Mouse (Mus musculus) gastrocnemius, postnatal 4 days (tissue): ENCODE data around the gene Sebox. TPM values are rescaled to one million over a fixed set of nuclear protein-coding genes. Genes with fewer than 3 reads are reported as not detected.
"Not testable (repeated sequence)": the region's sequence is repeated elsewhere in the genome, so short reads cannot be mapped to it uniquely, and the experiment has no call there.

Source experiments
- DNase-seq, 2 experiments: peaks; one replicate each; pipeline ENCODE4 v3.0.0; 2021 to 2022; ENCODE audit warnings: low spot score in 2 of 2, mixed read lengths in 2 of 2
- total RNA-seq, 2 experiments: library from RNA; stranded (reverse); gene quantifications; 2 replicates each; pipeline ENCODE4 v1.2.3; 2021

The Sebox gene
- total RNA-seq, 2 experiments from 2014 or later = not detected

DNA sequence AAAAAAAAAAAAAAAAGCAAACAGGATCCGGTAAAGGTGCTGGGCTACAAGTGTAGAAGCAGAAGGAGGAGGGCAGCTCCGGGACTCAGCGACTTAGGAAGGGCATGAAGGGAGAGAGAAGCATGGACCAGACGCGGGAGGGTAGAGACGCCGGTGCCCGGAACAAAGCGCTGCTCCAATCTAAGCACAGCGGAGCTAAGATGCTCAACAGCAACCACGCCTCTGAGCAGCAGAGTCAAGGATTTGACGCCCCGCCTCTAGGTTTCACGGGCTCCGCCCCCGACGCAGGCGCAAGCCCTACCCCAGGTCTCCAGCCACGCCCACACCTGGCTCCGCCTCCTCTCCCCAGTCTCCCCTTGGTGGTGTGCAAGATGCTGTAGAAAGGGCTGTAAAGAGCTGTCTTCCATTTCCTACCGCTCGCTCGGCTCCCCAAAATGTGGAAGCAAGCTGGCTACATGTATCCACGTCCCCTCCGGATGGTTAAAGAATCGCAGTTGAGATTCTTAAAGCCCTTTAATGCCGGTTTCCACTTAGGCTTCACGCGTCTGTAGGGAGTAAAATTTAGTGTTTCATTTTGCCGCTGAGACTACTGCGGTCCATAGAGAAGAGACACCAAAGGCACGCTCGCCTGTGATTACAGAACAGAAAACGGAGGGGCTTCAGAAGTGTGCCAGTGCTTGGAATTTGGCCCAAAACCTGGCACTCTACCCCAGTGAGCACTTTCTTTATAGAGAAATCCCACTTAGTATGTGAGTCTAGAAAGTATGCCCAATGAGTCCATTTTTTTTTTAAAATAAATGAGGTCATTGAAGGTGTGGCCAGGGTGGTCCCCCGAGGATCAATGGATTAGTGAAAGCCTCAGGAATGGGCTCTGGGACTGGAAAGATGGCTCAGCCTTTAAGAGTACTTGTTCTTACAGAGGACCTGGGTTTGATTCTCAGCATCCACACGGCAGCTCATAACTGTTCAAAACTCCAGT lies 5.4 kb upstream of the Sebox start, which contains the start of gene Sarm1:
Gene Sarm1 (minus strand): TSS at position 211 of the 979 bp plus-strand sequence.
- DNase-seq = peak; percentile 68 to 88

GRCm38 (mm10) chr11:78499004-78499403 lies 4.2 kb upstream of the Sebox start, which contains the start of gene Vtn:
Gene Vtn, plus strand, starts transcription at chr11:78499091.
- DNase-seq = peak in 1 of 2 experiments; percentile 50

DNA sequence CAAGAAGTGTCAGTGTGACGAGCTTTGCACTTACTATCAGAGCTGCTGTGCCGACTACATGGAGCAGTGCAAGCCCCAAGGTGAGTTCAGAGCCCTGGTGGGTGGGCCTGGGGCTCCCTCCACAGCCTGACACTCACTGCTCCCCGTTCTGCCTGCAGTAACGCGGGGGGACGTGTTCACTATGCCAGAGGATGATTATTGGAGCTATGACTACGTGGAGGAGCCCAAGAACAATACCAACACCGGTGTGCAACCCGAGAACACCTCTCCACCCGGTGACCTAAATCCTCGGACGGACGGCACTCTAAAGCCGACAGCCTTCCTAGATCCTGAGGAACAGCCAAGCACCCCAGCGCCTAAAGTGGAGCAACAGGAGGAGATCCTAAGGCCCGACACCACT lies 3.7 kb upstream of the Sebox start:
- no peak for DNase-seq

GRCm38 (mm10) chr11:78500623-78501202 lies 2.5 kb upstream of the Sebox start:
- no peak for DNase-seq

GRCm38 (mm10) chr11:78501529-78501928 lies 1.7 kb upstream of the Sebox start:
- no peak for DNase-seq

- DNase-seq = no peak
Observed at GRCm38 (mm10) chr11:78505430-78505829, 2.2 kb downstream of the Sebox start.

DNA sequence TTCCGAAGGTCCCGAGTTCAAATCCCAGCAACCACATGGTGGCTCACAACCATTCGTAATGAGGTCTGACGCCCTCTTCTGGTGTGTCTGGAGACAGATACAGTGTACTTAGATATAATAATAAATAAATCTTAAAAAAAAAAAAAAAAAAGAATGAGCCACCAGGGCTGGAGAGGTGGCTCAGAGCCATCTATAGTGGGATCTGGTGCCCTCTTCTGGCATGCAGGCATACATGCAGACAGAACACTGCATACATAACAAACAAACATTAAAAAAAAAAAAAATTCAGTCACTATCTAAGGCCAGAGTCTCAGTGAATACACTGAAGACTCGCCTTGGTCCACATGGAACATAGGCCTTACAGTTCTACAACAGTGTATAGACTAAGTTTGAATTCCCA lies 5.9 kb downstream of the Sebox start:
- no peak for DNase-seq

GRCm38 (mm10) chr11:78512025-78512957 lies 9.0 kb downstream of the Sebox start, which contains the start of the genes Tmem199 and Poldip2:
Gene Tmem199, minus strand, starts transcription at chr11:78512172.
Gene Poldip2, plus strand, starts transcription at chr11:78512193.
- DNase-seq = peak; percentile 82 to 90

- no peak for DNase-seq
Observed at GRCm38 (mm10) chr11:78513106-78513790, 10.0 kb downstream of the Sebox start.

DNA sequence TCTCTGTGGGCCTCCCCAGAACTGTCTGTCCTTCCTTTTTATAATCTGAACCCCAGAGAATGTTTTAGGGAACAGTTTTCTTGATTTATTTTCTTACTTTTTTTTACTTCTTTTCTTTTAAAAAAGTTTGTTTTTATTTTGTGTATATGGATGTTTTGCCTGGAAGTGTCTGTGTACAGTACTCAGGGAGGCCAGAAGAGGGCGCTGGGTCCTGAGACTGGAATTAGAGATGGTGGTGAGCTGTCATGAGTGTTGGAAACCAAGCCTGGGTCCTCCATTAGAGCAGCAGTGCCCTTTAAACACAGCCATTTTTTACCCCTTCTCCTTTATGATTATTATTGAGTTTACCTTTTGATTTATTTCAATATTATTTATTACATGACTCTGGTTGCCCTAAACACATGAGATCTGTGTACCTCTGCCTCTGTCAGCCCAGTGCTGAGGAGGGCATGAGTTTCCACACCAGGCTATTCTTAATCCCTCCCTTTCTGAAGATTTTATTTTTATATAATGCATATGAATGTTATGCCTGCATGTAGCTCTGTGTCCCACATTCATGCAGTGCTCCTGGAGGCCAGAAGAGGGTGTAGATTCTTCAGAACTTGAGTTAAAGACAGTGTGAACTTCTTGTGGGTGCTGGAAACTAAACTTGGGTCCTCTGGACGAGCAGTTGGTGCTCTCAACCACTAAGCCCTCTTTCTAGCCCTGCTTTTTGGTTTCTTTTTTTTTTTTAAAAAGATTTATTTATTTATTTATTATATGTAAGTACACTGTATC lies 12.5 kb downstream of the Sebox start:
- DNase-seq = no peak

- no peak for DNase-seq
Observed at GRCm38 (mm10) chr11:78518931-78519330, 15.7 kb downstream of the Sebox start.

GRCm38 (mm10) chr11:78521880-78522279 lies 18.6 kb downstream of the Sebox start:
- no peak for DNase-seq

DNA sequence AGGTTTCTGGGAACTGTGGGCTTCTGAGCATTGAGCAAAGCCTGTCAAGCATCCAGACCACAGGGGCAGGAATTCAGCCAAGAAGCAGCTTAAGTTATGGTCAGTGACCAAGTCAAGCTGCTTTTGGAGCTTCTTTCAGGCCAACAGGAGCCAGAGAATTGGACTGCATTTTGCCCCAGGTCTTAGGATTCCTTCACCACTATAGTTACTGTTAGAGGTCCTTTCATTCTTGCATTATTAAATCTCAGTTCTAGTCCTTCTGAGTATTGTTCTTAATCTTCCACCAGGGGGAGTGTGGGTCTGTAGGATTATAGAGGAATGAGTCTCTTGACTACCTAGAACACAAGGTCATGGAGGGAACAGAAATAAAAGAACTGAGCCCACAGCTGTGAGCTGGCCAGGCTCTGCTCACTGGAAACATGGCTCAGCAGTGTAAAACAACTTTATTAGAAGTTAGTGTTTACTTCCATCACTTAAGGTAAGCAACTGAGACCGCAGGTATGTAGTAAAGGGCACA lies 19.3 kb downstream of the Sebox start:
- DNase-seq = no peak

DNA sequence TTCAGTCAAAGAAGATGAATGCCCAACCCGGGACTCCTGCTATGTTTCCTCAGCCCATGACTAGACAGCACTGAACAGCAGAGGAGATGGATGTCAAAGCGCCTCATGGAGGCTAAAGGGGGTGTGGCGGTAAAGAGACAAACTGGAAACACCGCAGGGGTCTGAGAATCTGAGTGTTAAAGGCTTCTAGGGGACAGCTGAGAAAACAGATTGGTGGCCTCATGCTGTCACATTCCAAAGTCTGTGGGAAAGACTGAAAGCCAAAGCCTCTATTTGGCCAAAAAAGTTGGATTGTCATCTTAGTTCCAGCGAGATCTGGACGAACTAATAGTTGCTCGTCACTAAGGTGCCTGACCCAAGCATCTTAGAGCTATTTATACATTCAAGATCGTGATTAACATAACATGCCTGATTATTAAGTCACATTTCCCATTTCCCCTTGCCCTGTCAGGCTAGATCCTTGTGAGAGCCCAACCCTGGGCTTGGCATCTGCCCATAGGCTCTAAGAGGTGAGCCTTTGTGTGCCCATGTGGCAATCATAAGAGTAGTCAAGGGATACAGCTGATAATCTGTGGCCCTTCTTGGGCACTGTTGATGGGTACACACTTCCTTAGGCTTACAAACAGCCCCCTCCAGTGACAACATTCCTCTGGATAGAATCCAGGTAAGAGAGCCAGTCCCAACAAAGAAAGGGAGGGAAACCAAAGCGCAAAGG lies 20.2 kb downstream of the Sebox start:
- DNase-seq = no peak

- no peak for DNase-seq
Observed at GRCm38 (mm10) chr11:78524838-78525237, 21.6 kb downstream of the Sebox start.

DNA sequence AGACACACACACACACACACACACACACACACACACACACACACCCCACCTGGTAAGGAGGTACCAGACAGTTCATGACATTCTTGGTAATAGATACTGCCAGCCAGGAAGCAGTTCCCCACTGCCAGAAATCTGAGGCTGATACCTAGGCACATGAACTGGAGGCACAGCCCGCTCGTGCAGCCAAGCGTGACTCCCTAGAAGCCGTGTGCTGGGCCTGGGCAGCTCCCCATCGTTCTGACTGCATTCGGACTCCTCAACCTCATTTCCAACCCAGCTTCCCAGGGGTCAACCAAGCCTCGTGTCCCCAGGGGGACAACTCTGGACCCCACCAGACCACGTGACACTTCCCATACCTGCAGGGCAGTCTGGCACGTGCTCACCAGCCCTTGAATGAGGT lies 25.5 kb downstream of the Sebox start:
- no peak for DNase-seq

DNA sequence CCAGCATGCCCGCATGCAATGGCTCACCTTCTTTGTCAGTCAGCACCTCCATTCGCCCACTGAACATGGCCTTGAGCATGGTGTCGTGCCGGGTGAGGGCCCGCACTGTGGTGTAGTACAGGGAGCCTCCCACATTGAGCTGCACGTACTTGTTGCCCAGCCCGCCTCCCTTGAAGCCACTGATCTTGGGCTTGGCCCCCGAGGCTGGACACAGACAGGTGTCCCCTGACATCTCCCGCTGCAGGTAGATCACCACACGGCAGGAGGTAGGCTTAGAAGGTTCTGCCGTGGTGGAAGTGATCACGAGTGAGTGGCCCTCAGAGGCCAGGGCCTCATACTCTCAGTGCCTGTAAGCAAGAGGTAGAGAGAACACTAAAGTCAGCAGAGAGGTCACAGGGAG lies 26.8 kb downstream of the Sebox start:
- no peak for DNase-seq

GRCm38 (mm10) chr11:78531046-78531445 lies 27.8 kb downstream of the Sebox start:
- peak in 1 of 2 experiments; percentile 31 for DNase-seq

- DNase-seq = not testable (repeated sequence)
Observed at GRCm38 (mm10) chr11:78531515-78531914, 28.3 kb downstream of the Sebox start.
